Mouse (Mus musculus) kidney, adult 2 months (tissue): ENCODE results near the gene Tox2. TPM values are rescaled to one million over a fixed set of nuclear protein-coding genes. Genes with fewer than 3 reads are reported as not detected.

Experiments
- DNase-seq: peaks from one replicate; pipeline ENCODE4 v3.0.0; 2021
- H3K27ac ChIP-seq: fragments of 200-500 bp; 2 replicates; pipeline ENCODE4 v1.5.1; 2012; ENCODE audit warnings: low read depth, low read length, control low read depth, inconsistent platforms; ENCODE audit not compliant: insufficient read depth
- H3K27me3 ChIP-seq: fragments of 200-500 bp; replicated peaks from 2 replicates; pipeline ENCODE4 v1.6.1; 2012; ENCODE audit warnings: mild to moderate bottlenecking, moderate library complexity, low read length, inconsistent platforms; ENCODE audit not compliant: control insufficient read depth, insufficient read depth
- H3K36me3 ChIP-seq: fragments of 200-500 bp; 2 replicates; pipeline ENCODE4 v1.6.1; 2012; ENCODE audit warnings: mild to moderate bottlenecking, moderate library complexity, low read length, inconsistent platforms; ENCODE audit not compliant: control insufficient read depth, insufficient read depth
- H3K4me1 ChIP-seq: fragments of 200-500 bp; 2 replicates; pipeline ENCODE4 v1.6.1; 2011; ENCODE audit warnings: low read length; ENCODE audit not compliant: control insufficient read depth, insufficient read depth
- H3K4me3 ChIP-seq: fragments of 200-500 bp; 2 replicates; pipeline ENCODE4 v1.5.1; 2011; ENCODE audit warnings: mild to moderate bottlenecking, low read depth, low read length, control low read depth; ENCODE audit not compliant: insufficient read depth
- CTCF ChIP-seq: fragments of 200-500 bp; conservative IDR thresholded peaks from 2 replicates; pipeline ENCODE4 v1.5.1; 2011; ENCODE audit warnings: low read depth, mild to moderate bottlenecking, control low read depth, low read length, moderate library complexity, mixed read lengths; ENCODE audit not compliant: insufficient read depth, insufficient read length
- POLR2A ChIP-seq: fragments of 200-500 bp; IDR thresholded peaks from one replicate; pipeline ENCODE4 v1.6.1; 2011; ENCODE audit warnings: low read depth, low read length, control low read depth
- WGBS: fragments of 180-500 bp; shearing (Covaris S2); methylation state at CpG from one replicate; pipeline ENCODE4 v1.1.7; 2018; 5-methylcytosine and 5-hydroxymethylcytosine counted together
- polyA plus RNA-seq: library from polyadenylated mRNA; depleted of rRNA; stranded (reverse); fragments of >200 nt; gene quantifications from 2 replicates; pipeline ENCODE4 v1.2.3, GENCODE M21; 2012

The Tox2 gene
- polyA plus RNA-seq, 1 experiment = 1.4 TPM

- Histone ChIP-seq H3K36me3 (no peaks in the 10 kb centered on the region), H3K4me3 (no peak overlapping the region), H3K27me3 (no peaks in the 10 kb centered on the region), H3K4me1 (no peaks in the 10 kb centered on the region), H3K27ac (no peak overlapping the region)
- WGBS = 73% methylated on average over 6 of the region's 6 CpGs
- no peak for DNase-seq
- TF ChIP-seq CTCF (no peak), POLR2A (no peak)
These were observed 58.6 kb downstream of the Tox2 start for GRCm38 (mm10) chr2:163261362-163262054.

- TF ChIP-seq POLR2A (no peak), CTCF (no peak)
- no peaks in the 10 kb centered on the region for H3K27me3 ChIP-seq
- 89% methylated on average over 4 of the region's 4 CpGs for WGBS
- H3K36me3 ChIP-seq = no peaks in the 10 kb centered on the region
- no peaks in the 10 kb centered on the region for H3K4me1 ChIP-seq
- H3K4me3 ChIP-seq = no peak overlapping the region
- DNase-seq = no peak
- no peak overlapping the region for H3K27ac ChIP-seq
These were observed 59.1 kb downstream of the Tox2 start for GRCm38 (mm10) chr2:163262055-163262420.

- DNase-seq = no peak
- Histone ChIP-seq H3K27ac (no peak overlapping the region), H3K4me3 (no peak overlapping the region), H3K27me3 (no peaks in the 10 kb centered on the region), H3K4me1 (no peaks in the 10 kb centered on the region), H3K36me3 (no peaks in the 10 kb centered on the region)
- TF ChIP-seq POLR2A (no peak), CTCF (no peak)
These were observed 64.2 kb downstream of the Tox2 start for GRCm38 (mm10) chr2:163267097-163267496.

- Histone ChIP-seq H3K27me3 (no peaks in the 10 kb centered on the region), H3K4me3 (no peak overlapping the region), H3K27ac (no peak overlapping the region), H3K36me3 (no peaks in the 10 kb centered on the region), H3K4me1 (no peaks in the 10 kb centered on the region)
- TF ChIP-seq POLR2A = no peak
- TF ChIP-seq CTCF = no peak
- no peak for DNase-seq
- WGBS = 67% methylated on average over 8 of the region's 8 CpGs
These were observed 68.9 kb downstream of the Tox2 start for GRCm38 (mm10) chr2:163271581-163272492.

GRCm38 (mm10) chr2:163273815-163274214 lies 70.9 kb downstream of the Tox2 start:
- TF ChIP-seq CTCF (peak; percentile 33; the same call in 1 of the 2 replicates), POLR2A (no peak)
- Histone ChIP-seq H3K27ac (no peak overlapping the region), H3K4me1 (no peaks in the 10 kb centered on the region), H3K27me3 (no peaks in the 10 kb centered on the region; the same call in 1 of the 2 replicates), H3K36me3 (no peaks in the 10 kb centered on the region), H3K4me3 (no peak overlapping the region)
- no peak for DNase-seq
- WGBS = 78% methylated on average over 8 of the region's 8 CpGs

- Histone ChIP-seq H3K4me1 (no peaks in the 10 kb centered on the region), H3K4me3 (no peak overlapping the region), H3K27me3 (no peaks in the 10 kb centered on the region; the same call in 1 of the 2 replicates), H3K36me3 (no peaks in the 10 kb centered on the region), H3K27ac (no peak overlapping the region)
- DNase-seq = no peak
- WGBS = 85% methylated on average over 14 of the region's 14 CpGs
- TF ChIP-seq CTCF (no peak), POLR2A (no peak)
These were observed 73.1 kb downstream of the Tox2 start for GRCm38 (mm10) chr2:163275986-163276385.

GRCm38 (mm10) chr2:163277979-163278378 lies 75.1 kb downstream of the Tox2 start:
- TF ChIP-seq POLR2A (no peak), CTCF (no peak)
- DNase-seq = no peak
- Histone ChIP-seq H3K27ac (no peak overlapping the region), H3K36me3 (no peaks in the 10 kb centered on the region), H3K4me3 (no peak overlapping the region), H3K4me1 (no peaks in the 10 kb centered on the region), H3K27me3 (no peaks in the 10 kb centered on the region; the same call in 1 of the 2 replicates)
- 53% methylated on average over 9 of the region's 9 CpGs for WGBS
